Comparison of ENCODE assay signal across 8 mouse cellular contexts in genomic region chr6:14900579-14901021, GRCm38 (mm10). TPM values are rescaled to one million over a fixed set of nuclear protein-coding genes. Genes with fewer than 3 reads are reported as not detected.
DNase-seq lines count a peak whose midpoint lies in the region; ATAC-seq and TF ChIP-seq lines count a peak whose summit lies in the region.

No protein-coding gene starts in this region.

- ATAC-seq in hindbrain, embryonic 15.5 days (ENCODE audit: low FRiP score, low read depth): peak; percentile 83

- peak overlapping the region; percentile 68; the same call in 1 of the 2 replicates for H3K27ac ChIP-seq in gastrocnemius, adult 2 months
- H3K27ac ChIP-seq in hindbrain, embryonic 15.5 days (replicated peaks): peak overlapping the region; percentile 55
- no peak overlapping the region for H3K27ac ChIP-seq in small intestine, adult 2 months (ENCODE audit: insufficient read depth, low read depth, low read length)

- TF ChIP-seq POLR2A in small intestine, adult 2 months (IDR thresholded peaks at IDR 0.05; ENCODE audit: low read depth, low read length): no peak

- H3K9ac ChIP-seq in hindbrain, embryonic 15.5 days: no peak overlapping the region

- peak; percentile 78 for DNase-seq in ZHBTc4 (ENCODE audit: low read depth, low spot score)
- DNase-seq in cerebellum, postnatal 36 days: peak; percentile 53 to 59
- DNase-seq in gastrocnemius, adult 2 months: peak; percentile 65
- peak; percentile 43 to 60 for DNase-seq in left cerebral cortex, adult 9 months (ENCODE audit: low spot score in 2 of 2)
- peak; percentile 80 to 89 for DNase-seq in lung, postnatal 4 days
- DNase-seq in spleen, postnatal 4 days (ENCODE audit: low spot score in 2 of 2): no peak

- H3K4me3 ChIP-seq in gastrocnemius, adult 2 months: peak overlapping the region; percentile 79
- peak overlapping the region; percentile 89 for H3K4me3 ChIP-seq in hindbrain, embryonic 15.5 days
- peak overlapping the region; percentile 62 for H3K4me3 ChIP-seq in small intestine, adult 2 months (ENCODE audit: low read depth, low read length)

- no peaks in the 10 kb centered on the region for H3K36me3 ChIP-seq in hindbrain, embryonic 15.5 days
- H3K36me3 ChIP-seq in small intestine, adult 2 months (ENCODE audit: control insufficient read depth, insufficient read depth, low read length): no peaks in the 10 kb centered on the region

- H3K27me3 ChIP-seq in hindbrain, embryonic 15.5 days: peaks cover 19% of the 10 kb centered on the region; the same call in 1 of the 2 replicates
- peaks cover 17% of the 10 kb centered on the region for H3K27me3 ChIP-seq in small intestine, adult 2 months (ENCODE audit: control insufficient read depth, insufficient read depth, low read length)

- intact Hi-C loops in gastrocnemius, adult 2 months (cut with DNase I): no loop called here

- peak overlapping the region; percentile 100 for H3K4me2 ChIP-seq in hindbrain, embryonic 15.5 days

- under 1% methylated on average over 20 of the region's 20 CpGs for WGBS in hindbrain, embryonic 15.5 days
- WGBS in small intestine, adult 2 months: 1% methylated on average over 20 of the region's 20 CpGs

- no peak for TF ChIP-seq CTCF in gastrocnemius, adult 2 months (IDR thresholded peaks at IDR 0.05)
- TF ChIP-seq CTCF in small intestine, adult 2 months (IDR thresholded peaks at IDR 0.05; ENCODE audit: extremely low read depth, insufficient read length, insufficient replicate concordance, low read depth, low read length): no peak

- H3K9me3 ChIP-seq in hindbrain, embryonic 15.5 days: no peaks in the 10 kb centered on the region

- H3K4me1 ChIP-seq in hindbrain, embryonic 15.5 days (replicated peaks): peaks cover 36% of the 10 kb centered on the region
- H3K4me1 ChIP-seq in small intestine, adult 2 months (ENCODE audit: control insufficient read depth, insufficient read depth, insufficient read length, low read length): no peaks in the 10 kb centered on the region

RNA-seq across cellular contexts. Expression of gene Foxp2, which starts 0.5 kb away (rescaled TPM):
- 1 to 10 TPM; 1.4 to 2.8 TPM for total RNA-seq in gastrocnemius, adult 2 months (2021)
- 37.5 and 57.2 TPM in 2 replicates for polyA plus RNA-seq in hindbrain, embryonic 15.5 days (2015; fragmentation: Nextera tagmentation; extraction: Ambion mirVana)
- 3.3 and 5.2 TPM in 2 replicates for polyA plus RNA-seq in small intestine, adult 2 months (2012; rRNA removed)

Comparison
In these comparisons a context has a peak if more than half of its experiments do, and no peak if none do; other contexts are left out.
1. DNase-seq: peak in ZHBTc4 (single experiment), cerebellum, postnatal 36 days (2 of 2), gastrocnemius, adult 2 months (single experiment), left cerebral cortex, adult 9 months (2 of 2) and lung, postnatal 4 days (2 of 2); none in spleen, postnatal 4 days (0 of 2).
2. Peak in every context shown above with its lines, with median percentiles within 50 percentile points of each other: H3K4me3 ChIP-seq.